Mouse (Mus musculus) retina, postnatal 7 days (tissue): ENCODE results near the gene Olfr796.

Source experiments
- DNase-seq: peaks from one replicate; pipeline ENCODE4 v3.0.0-alpha.2; 2012; ENCODE audit warnings: low read depth, low spot score

Gene Olfr796

DNA sequence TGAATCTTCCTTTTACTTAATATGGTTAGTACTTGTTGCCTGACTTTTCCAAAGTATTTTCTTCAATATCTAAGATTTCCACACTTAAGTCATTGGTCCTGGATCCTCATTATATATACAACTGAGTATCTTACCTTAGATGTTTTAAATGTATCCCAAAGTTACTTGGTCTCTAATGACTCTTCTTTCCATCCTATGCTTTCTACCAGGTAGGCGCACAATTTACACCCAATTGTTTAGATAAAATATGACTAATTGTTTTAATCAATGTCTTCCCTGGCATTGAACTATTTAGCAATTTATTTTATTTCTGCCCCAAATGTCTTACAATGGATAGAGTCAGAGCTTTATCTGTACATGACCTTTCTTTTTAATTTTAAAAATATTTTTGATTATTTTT lies at the start of gene Olfr796:
Gene Olfr796, minus strand, starts transcription at position 101 of the 400 bp plus-strand sequence.
- DNase-seq: no peak

DNA sequence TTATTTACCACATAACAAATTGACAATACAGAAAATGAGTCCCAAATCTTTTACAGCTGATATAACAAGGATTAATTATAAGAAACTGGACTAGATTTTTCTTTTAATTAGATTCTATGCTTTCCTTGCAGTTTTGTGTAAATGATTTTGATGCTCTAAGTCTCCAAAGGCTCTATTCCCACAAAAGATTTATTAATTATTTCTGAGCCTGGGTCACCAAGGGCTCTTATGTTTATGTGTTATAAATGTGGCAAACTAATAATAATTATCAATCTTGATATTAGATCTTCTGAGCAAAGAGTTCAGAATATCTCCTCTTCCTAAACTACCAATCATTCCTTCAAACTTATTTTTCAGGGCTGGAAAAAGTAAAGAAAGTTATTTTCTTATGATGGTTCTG lies 45.0 kb upstream of the Olfr796 start, which contains the start of gene Olfr800:
Gene Olfr800, plus strand, starts transcription at position 301 of the 400 bp plus-strand sequence.
- no peak for DNase-seq

DNA sequence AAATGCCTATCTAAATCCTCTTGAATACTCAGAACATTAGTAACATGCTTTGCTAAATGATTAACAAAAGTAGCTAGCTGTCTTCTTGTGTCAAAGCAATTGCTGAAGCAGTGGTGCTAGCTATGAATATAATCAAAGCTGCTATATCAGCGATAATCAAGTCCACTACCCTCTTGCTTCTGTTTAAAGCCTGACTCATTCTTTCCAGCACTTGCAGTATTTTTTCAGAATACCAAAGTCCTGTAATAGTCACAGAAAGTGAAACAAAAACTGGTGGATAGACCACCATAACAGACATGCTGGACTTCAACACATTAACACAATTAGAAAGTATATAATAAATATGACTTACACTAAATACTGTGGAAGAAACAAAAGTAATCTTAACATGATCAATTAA lies 39.4 kb upstream of the Olfr796 start:
- no peak for DNase-seq

DNA sequence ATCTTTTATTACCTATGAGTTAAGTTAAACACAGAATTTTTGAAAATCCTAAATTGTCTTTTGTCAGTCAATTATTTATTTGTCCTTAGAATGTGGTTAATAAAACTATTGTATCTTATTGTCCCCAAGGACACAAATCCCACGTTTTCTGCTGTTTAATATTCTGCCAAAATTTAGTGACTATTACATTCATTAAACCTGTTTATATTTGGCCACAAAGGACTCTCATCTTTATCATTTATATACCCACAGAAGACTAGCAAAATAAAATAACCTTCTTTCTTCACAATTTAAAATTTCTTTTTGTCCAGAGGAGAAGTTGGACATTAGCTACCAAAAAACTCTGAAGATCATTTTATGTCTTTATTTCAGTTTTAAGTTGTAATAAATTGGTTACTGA lies 24.8 kb upstream of the Olfr796 start, which contains the start of gene Olfr799:
Gene Olfr799, plus strand, starts transcription at position 301 of the 400 bp plus-strand sequence.
- DNase-seq: no peak

DNA sequence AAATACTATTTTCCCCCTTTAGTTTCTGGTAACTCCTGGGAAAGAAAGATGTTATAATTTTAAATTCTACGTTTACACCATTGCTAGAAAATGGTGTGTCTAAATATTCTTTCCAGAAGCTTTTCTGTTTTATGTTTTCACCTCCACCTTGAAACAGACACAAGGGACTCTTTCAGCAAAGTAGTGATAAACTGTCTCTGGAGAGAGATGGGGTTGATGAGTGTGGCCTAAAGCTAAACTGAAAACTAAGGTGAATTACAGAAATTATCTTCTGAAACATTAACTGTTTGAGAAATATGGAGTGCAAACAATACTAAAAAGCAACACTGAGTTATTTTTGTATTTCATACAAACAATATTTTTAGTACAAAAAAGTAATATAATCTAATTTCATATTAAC lies 15.5 kb upstream of the Olfr796 start, which contains the start of gene Olfr798:
Gene Olfr798, minus strand, starts transcription at position 101 of the 400 bp plus-strand sequence.
- no peak for DNase-seq

DNA sequence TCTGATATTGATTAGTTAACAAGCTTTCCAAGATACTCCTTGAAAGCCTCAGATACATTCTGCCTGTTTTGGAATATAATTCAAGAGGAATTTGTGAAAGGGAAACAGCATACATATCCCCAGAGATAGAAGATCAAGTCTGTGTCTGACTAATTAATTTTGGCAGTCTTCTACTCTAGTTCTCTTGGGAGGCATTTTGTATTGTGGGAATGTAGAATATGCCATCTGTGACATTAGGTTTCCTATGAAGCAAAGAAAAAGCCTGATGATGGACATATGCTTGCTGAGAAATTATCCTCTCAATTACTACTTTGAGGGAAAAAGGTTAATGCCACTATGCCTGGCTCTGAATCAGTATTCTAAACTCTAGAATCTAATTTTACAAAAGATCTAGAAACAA lies 10.9 kb upstream of the Olfr796 start:
- DNase-seq: no peak

DNA sequence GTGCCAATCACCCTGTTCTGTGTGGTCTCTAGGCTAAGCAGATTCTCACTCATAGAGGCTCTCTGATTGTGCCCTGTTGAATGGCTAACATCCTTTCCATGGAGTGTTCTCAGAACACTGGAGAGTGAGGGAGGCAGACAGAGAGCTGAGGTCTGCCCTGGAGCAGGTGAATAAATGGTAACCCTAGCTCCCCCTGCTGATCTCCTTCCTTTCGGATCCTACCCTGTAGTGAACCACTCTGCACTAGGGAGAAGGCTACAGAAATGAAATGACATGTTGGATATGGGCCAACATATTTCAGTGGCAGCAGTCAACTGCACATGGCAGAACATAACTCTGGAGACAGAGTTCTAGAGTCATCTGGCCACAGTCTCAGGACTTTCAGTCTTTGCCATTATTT lies 9.4 kb upstream of the Olfr796 start:
- no peak for DNase-seq

DNA sequence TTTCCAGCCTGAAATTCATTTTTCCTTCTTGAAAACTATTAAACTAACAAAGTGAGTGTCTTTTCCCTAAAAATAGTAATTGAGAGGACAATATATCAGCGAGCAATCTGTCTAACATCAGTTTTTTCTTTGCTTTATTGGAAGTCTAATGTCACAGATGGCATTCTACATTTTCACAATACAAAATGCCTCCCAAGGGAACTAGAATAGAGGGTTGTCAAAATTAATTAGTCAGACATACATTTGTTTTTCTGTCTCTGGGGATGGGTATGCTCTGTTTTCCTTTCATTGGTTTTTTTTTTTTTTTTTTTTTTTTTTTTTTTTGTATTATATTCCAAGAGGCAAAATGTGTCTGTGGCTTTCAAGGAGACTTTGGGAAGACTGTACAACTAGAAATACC lies 35.3 kb downstream of the Olfr796 start:
- DNase-seq: peak; percentile 4

DNA sequence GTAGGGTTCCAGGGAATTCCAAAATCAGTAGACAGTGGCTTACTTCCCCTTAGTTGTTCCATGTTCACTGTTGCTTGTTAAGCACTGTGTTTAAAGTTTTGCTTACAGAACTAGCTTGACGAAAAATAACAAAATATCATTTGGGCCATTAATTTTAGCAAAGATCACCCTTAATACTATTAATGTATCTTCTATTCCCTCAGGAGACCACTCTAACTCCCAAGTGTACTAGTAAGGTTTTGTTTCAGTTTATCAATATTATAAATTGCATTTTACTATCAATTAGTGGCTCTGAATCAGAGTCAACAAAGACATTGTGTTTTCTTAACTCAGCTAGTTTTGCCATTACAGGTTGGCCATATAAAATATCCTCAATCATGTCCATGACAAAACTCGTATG lies 45.0 kb downstream of the Olfr796 start, which contains the start of gene Olfr794:
Gene Olfr794, plus strand, starts transcription at position 301 of the 400 bp plus-strand sequence.
- no peak for DNase-seq
